Mouse (Mus musculus): ENCODE results near the gene Ifit3b. TPM values are rescaled to one million over a fixed set of nuclear protein-coding genes. Genes with fewer than 3 reads are reported as not detected.
A peak's percentile ranks its signal among the peaks of the same experiment; 100 is the strongest.
"Not testable (repeated sequence)": the region's sequence is repeated elsewhere in the genome, so short reads cannot be mapped to it uniquely, and the experiment has no call there.

Ifit3b gene
- polyA plus RNA-seq, 1 experiment from 2014 or later = 2.3 TPM

DNA sequence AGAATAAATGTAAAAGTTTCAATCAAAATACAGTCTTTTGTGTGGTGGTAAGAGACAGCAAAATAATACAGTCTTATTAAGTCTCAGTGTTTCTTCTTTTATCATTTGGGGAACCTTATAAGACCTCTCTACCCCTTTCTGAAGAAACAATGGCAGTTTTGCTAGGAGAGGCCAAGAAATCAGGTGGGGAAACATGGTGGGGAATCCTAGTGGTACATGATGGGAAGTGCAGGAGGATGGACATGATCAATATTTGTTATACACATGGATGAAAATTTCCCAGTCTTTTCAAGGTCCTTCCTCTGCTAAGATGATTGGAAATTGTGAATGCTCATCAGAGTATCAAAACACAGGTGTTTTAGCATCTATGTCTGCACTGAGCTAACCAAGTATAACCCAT, 18.8 kb upstream of the Ifit3b start:
- Histone ChIP-seq H3K27ac (ENCODE audit: low read length) (no peak overlapping the region), H3K36me3 (ENCODE audit: insufficient read depth, low read length) (no peaks in the 10 kb centered on the region), H3K9ac (replicated peaks; ENCODE audit: low read depth) (no peak overlapping the region), H3K4me1 (ENCODE audit: insufficient read depth, low read depth, low read length) (0 out of 2 replicates have a peak, but pooled peaks cover 2% of the 10 kb centered on the region), H3K4me3 (ENCODE audit: low read depth, low read length) (no peak overlapping the region), H3K27me3 (replicated peaks; ENCODE audit: insufficient read depth, low read length) (no peaks in the 10 kb centered on the region), H3K4me2 (replicated peaks; ENCODE audit: low read depth, low read length) (no peak overlapping the region), H3K9me3 (ENCODE audit: low read length) (no peaks in the 10 kb centered on the region)
- no peak for ATAC-seq
- DNase-seq (ENCODE audit: low spot score) = no peak
- TF ChIP-seq EP300 (IDR thresholded peaks at IDR 0.05) (no peak), CTCF (IDR thresholded peaks at IDR 0.05) (peak; percentile 35)

DNA sequence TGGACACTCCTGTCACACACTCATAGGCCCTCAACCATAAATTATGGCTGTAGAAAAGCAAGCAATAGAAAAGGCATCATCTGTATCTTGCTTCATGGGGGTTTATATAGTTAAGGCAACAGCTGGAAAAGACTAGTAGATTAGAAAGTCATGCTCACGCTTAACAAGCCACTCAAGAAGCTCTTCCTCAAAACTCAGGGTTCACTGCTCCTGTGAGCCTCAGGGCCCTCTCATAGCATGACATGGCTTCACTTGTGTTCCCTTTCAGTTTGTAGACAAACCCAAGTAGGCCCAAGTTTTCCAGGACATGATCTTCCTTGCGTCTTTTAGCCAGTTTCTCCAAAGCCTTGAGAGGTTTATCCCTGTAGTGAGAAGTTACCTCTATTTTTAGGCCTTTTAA, 14.3 kb upstream of the Ifit3b start:
- ATAC-seq (no peak), DNase-seq (ENCODE audit: low spot score) (no peak)
- Histone ChIP-seq H3K4me2 (replicated peaks; ENCODE audit: low read depth, low read length) (no peak overlapping the region), H3K36me3 (ENCODE audit: insufficient read depth, low read length) (no peaks in the 10 kb centered on the region), H3K27ac (ENCODE audit: low read length) (no peak overlapping the region), H3K9ac (replicated peaks; ENCODE audit: low read depth) (no peak overlapping the region), H3K4me1 (ENCODE audit: insufficient read depth, low read depth, low read length) (0 out of 2 replicates have a peak, but pooled peaks cover 3% of the 10 kb centered on the region), H3K9me3 (ENCODE audit: low read length) (no peaks in the 10 kb centered on the region), H3K4me3 (ENCODE audit: low read depth, low read length) (no peak overlapping the region), H3K27me3 (replicated peaks; ENCODE audit: insufficient read depth, low read length) (no peaks in the 10 kb centered on the region)
- WGBS = 91% methylated on average over 2 of the region's 2 CpGs
- TF ChIP-seq CTCF (IDR thresholded peaks at IDR 0.05) = no peak
- no peak for TF ChIP-seq EP300 (IDR thresholded peaks at IDR 0.05)

GRCm38 (mm10) chr19:34594523-34594922, 13.2 kb upstream of the Ifit3b start:
- peak; percentile 53 for ATAC-seq
- H3K4me2 ChIP-seq (replicated peaks; ENCODE audit: low read depth, low read length); H3K4me3 ChIP-seq (ENCODE audit: low read depth, low read length); H3K27me3 ChIP-seq (replicated peaks; ENCODE audit: insufficient read depth, low read length); H3K36me3 ChIP-seq (ENCODE audit: insufficient read depth, low read length); H3K9me3 ChIP-seq (ENCODE audit: low read length); H3K9ac ChIP-seq (replicated peaks; ENCODE audit: low read depth); H3K4me1 ChIP-seq (ENCODE audit: insufficient read depth, low read depth, low read length); H3K27ac ChIP-seq (ENCODE audit: low read length): not testable (repeated sequence)
- 68% methylated on average over 3 of the region's 3 CpGs for WGBS
- 0 out of 2 replicates have a peak, but pooled peaks have one; percentile 1 for TF ChIP-seq CTCF (IDR thresholded peaks at IDR 0.05)
- DNase-seq (ENCODE audit: low spot score) = peak; percentile 40

DNA sequence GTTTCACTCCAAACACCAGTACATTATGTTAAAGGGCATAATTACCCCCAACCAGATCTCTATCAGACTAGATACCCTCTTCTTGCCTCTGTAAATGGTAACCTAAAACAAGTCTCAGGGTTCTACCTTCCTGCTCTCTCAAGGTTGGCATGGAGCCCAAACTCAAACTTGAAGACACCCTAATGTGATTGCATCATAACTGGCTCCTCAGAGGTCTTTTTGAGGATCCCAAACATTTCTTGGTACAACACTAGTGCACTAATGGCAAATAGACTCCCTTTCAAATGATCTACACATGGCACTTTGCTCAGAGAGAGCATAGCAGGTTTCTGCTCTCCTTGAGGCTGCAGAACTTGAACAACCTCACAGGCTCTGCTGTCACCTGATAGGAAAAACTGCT, 11.0 kb upstream of the Ifit3b start:
- no peak overlapping the region for H3K4me2 ChIP-seq (replicated peaks; ENCODE audit: low read depth, low read length)
- H3K4me3 ChIP-seq (ENCODE audit: low read depth, low read length) = no peak overlapping the region
- H3K27me3 ChIP-seq (replicated peaks; ENCODE audit: insufficient read depth, low read length) = no peaks in the 10 kb centered on the region
- ATAC-seq (no peak), DNase-seq (ENCODE audit: low spot score) (no peak)
- no peaks in the 10 kb centered on the region for H3K36me3 ChIP-seq (ENCODE audit: insufficient read depth, low read length)
- 0 out of 2 replicates have a peak, but pooled peaks cover 3% of the 10 kb centered on the region for H3K4me1 ChIP-seq (ENCODE audit: insufficient read depth, low read depth, low read length)
- TF ChIP-seq CTCF (IDR thresholded peaks at IDR 0.05) (no peak), EP300 (IDR thresholded peaks at IDR 0.05) (no peak)
- H3K9me3 ChIP-seq (ENCODE audit: low read length) = no peaks in the 10 kb centered on the region
- H3K27ac ChIP-seq (ENCODE audit: low read length) = no peak overlapping the region
- H3K9ac ChIP-seq (replicated peaks; ENCODE audit: low read depth) = no peak overlapping the region

- Histone ChIP-seq H3K27ac (ENCODE audit: low read length) (no peak overlapping the region), H3K9me3 (ENCODE audit: low read length) (no peaks in the 10 kb centered on the region), H3K4me2 (replicated peaks; ENCODE audit: low read depth, low read length) (no peak overlapping the region), H3K27me3 (replicated peaks; ENCODE audit: insufficient read depth, low read length) (no peaks in the 10 kb centered on the region), H3K4me3 (ENCODE audit: low read depth, low read length) (no peak overlapping the region), H3K9ac (replicated peaks; ENCODE audit: low read depth) (no peak overlapping the region), H3K36me3 (ENCODE audit: insufficient read depth, low read length) (no peaks in the 10 kb centered on the region), H3K4me1 (ENCODE audit: insufficient read depth, low read depth, low read length) (0 out of 2 replicates have a peak, but pooled peaks cover 3% of the 10 kb centered on the region)
- WGBS = 61% methylated on average over 2 of the region's 2 CpGs
- no peak for TF ChIP-seq EP300 (IDR thresholded peaks at IDR 0.05)
- no peak for TF ChIP-seq CTCF (IDR thresholded peaks at IDR 0.05)
- ATAC-seq = no peak
- DNase-seq (ENCODE audit: low spot score) = peak; percentile 47
Observed at GRCm38 (mm10) chr19:34598341-34598740, 9.4 kb upstream of the Ifit3b start.

- H3K4me3 ChIP-seq (ENCODE audit: low read depth, low read length); H3K27me3 ChIP-seq (replicated peaks; ENCODE audit: insufficient read depth, low read length); H3K27ac ChIP-seq (ENCODE audit: low read length); H3K9me3 ChIP-seq (ENCODE audit: low read length); H3K4me2 ChIP-seq (replicated peaks; ENCODE audit: low read depth, low read length); ATAC-seq; H3K4me1 ChIP-seq (ENCODE audit: insufficient read depth, low read depth, low read length); H3K36me3 ChIP-seq (ENCODE audit: insufficient read depth, low read length); H3K9ac ChIP-seq (replicated peaks; ENCODE audit: low read depth): not testable (repeated sequence)
- DNase-seq (ENCODE audit: low spot score) = peak; percentile 63
Observed at GRCm38 (mm10) chr19:34599250-34599649, 8.5 kb upstream of the Ifit3b start.

DNA sequence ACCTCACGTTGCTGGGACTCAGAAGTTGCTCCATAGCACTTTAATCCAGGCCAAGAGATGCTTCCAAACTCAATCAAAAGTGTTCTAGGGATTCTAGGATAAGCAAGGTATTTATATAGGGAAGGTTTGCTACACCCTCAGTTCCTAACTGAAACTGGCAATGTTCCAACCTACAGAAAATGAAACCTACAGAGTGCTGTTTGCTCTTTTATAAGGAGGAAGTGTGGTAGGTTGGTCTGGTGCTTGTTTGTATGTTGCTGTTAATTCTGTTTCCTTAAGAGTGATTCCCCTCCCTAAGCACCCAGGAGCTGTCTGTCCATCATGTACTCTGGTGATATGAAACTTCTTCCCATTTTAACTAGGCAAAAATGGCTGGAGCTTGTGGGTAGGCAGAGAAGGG, 5.9 kb upstream of the Ifit3b start, which contains the start of gene Ifit1bl1:
Gene Ifit1bl1, minus strand, starts transcription at position 69 of the 400 bp plus-strand sequence.
- not testable (repeated sequence) for H3K4me1 ChIP-seq (ENCODE audit: insufficient read depth, low read depth, low read length); H3K27me3 ChIP-seq (replicated peaks; ENCODE audit: insufficient read depth, low read length); H3K4me3 ChIP-seq (ENCODE audit: low read depth, low read length); H3K9ac ChIP-seq (replicated peaks; ENCODE audit: low read depth); H3K36me3 ChIP-seq (ENCODE audit: insufficient read depth, low read length); H3K27ac ChIP-seq (ENCODE audit: low read length); H3K4me2 ChIP-seq (replicated peaks; ENCODE audit: low read depth, low read length); H3K9me3 ChIP-seq (ENCODE audit: low read length)
- ATAC-seq (0 out of 2 replicates have a peak, but pooled peaks have one; percentile 6), DNase-seq (ENCODE audit: low spot score) (peak; percentile 62)
- 18% methylated on average over 1 of the region's 1 CpGs for WGBS

Measured in lung, postnatal 0 days (tissue).